Mouse (Mus musculus) right cerebral cortex, adult 18-20 months (tissue): ENCODE results near the gene Socs1.
"Not testable (repeated sequence)": the region's sequence is repeated elsewhere in the genome, so short reads cannot be mapped to it uniquely, and the experiment has no call there.

Experiments
- DNase-seq: peaks from one replicate; pipeline ENCODE4 v3.0.0; 2022; ENCODE audit warnings: mixed read lengths

The Socs1 gene

DNA sequence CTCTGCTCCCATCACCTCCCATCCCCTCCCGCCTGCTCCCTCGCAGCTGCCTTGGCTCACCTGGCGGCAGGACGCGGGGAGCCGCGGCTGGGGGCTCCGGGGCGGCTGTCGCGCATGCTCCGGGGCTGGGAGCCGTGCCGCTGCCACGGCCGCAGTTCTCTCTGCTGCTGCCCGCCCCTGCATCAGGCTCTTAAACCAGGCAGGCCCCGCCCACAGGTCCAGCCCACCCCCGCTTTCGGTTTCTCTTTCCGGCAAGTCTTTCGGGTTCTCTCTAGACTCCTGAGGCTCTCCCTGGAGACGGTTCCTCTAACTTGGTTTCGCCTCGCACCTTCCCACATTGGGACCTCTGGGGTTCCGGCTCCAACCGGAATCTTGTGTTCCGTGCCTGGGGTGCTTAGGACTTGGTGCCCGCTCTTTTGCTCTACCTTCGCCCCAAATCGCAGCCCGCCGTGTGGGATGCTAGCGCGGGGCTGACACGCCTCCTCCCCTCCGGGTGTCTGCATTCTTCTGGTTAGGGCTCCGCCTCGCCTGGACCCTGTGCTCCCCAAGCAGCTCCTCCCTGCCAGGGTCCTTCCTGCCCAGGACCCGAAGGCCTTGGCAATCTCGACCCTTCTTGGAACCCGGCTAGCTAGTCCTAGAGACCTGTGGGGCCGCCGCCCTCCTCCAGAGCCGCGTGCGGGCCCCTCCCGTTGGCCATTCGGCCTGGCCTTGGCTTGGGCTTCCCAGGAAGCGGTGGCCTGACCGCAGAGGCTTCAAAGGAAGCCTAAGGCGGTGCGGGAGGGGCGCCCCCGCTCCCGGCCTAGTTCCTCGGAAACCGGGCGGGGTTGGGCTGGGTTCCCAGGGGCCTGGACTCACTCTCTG is at the start of gene Socs1:
TSS of gene Socs1 (minus strand) at position 166 of the 861 bp plus-strand sequence.
- peak; percentile 79 for DNase-seq

DNA sequence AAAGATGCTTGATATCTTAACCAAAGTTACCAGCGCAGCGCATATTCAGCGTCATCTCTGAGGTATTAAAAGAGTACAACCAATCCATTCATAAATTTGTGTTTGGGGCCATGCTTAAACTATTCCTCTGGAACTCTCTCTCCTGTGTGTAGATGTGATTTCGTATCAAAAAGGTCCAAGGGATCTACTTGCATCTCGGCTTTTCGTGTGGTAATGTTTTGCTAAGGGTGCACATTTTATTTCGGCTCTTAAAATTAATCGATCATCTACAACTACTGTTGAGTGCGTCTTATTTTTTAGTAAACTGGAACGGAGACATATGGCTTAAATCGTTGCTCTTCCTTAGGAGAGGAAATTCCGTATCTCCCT is 49.2 kb upstream of the Socs1 start:
- DNase-seq, result no peak

DNA sequence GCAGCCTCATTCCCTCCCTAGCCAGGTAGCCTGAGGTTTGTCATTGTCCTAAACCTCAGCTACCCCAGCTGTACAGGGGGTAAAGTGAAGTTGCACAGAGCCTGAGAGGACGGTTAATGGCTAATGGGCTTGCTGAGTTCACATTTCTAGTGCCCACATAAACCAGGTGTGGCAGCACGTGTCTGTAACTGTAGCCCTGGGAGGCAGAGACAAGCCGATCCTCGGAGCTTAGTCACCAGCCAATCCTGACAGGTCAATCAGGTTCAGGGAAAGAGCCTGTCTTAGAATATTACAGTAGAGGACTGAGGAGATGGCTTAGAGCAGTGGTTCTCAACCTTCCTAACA is 43.1 kb upstream of the Socs1 start:
- no peak for DNase-seq

DNA sequence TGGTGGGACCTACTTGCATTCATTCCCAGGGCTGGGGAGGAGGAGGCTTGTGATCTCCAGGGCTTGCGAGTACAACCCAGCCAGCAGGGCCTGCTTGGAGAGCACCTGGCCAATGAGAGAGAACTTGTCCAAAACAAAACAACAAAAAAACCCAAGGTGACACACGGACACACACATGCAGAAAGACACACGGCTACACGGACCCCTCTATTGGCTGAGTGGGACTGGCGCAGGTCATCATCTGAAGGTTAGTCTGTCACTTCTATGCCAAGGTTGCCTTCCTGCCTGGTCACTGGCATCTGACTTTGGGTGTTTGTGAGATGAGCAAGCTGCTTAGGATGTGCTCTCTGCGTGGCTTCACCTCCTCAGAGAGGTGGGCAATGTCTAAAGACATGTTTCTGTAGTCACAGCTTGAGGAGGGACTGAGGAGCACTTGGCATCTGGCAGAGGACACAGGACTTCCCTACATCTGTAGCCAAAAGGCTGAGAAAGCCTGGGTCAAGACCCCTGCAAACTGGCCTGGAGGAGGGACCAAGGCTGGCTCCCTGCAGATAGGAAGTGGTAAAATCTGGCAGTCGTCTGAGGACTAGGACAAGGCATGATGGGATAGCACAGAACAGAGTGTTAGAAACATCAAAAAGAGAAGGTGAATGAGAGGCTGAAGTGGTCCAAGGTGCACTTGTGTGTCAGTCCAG is 42.6 kb upstream of the Socs1 start:
- no peak for DNase-seq

DNA sequence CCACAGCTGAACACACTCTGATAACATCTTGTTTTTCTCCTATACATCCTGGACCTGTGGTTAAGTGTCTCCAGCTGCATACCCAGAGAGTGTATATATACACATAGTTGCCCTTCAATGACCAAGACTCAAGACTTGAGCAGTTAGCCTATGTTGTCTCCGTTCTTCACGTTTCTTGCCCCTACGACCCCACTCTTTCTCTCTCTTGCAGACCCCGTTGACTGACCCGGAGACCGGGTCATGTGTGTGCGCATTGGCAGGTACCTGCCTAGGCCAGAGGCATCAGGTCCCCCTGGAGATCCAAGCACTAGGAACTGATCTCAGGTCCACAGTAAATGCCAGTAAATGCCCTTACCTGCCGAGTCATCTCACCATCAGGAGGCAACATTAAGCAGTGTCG is 41.9 kb upstream of the Socs1 start:
- DNase-seq, result no peak

DNA sequence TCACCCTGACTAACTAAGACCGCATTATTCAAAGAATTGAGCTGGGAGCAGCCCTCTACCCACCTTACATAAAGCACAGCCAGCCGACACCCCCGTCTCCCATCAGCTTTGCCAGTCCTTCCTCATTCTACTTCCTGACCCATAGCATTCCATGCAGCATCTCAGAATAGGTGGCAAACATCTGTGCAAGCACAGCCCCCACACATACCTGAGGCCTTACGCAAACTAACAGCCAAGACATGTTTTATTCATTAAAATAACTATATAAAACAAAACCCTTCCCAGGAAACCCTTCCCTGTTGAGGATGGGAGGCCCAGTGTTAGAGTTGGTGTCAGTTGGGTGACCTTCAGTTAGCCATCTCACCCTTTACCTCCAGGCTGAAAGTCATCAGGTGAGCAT is 40.5 kb upstream of the Socs1 start:
- DNase-seq, result no peak

DNA sequence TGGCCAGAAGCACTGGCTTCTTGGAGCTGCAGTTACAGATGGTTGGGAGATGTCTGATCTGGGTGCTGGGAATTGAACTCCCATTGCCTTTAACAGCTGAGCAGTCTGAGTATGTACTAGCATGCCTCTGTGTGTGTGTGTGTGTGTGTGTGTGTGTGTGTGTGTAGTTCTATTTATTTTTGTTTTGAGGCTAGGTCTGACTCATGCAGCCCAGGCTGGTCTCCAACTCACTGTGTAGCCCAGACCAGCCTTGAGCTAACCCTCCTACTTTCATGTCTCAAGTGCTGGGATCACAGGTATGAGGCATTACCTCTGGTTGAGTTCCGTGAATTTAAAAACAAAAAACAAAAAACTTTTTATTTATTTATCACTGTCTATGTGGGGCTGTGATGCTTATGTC is 39.2 kb upstream of the Socs1 start:
- DNase-seq, result no peak

DNA sequence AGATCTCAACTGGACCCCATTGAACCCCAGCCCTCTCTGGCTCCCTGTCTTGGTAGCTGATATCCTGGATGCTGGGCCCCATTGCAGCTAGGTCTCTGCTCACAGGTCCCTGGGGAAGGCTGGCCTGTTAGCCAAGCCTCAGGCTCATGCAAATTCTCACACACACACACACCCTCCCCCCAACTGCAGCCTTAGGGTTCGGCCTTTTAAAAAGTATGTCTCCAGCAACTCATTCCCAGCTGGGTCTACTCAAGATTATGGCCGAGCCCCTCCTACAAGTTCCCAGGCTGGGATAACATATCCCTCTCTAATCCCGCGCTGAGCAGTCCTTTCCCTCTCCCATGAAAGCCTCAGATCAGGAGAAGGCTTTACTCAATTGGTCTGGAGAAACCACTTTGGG is 36.1 kb upstream of the Socs1 start:
- no peak for DNase-seq

DNA sequence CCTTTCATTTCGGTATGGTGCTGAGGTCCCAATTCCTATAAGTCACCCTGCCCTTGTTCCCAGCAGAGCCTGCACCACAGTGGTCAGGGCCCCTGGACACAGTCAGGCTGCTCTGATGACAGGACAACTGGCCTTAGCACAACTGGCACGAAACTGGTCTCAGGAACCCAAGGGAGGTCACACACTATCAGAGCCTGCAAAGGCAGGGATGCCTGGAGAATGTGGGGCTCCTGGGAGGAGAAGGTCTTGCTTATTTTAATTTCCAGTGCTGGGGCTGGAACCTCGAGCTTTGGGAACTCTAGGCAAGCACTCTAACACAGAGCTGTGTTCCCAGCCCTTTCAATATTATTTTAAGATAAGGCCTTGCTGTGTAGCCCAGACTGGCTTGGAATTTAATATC is 34.6 kb upstream of the Socs1 start:
- no peak for DNase-seq

DNA sequence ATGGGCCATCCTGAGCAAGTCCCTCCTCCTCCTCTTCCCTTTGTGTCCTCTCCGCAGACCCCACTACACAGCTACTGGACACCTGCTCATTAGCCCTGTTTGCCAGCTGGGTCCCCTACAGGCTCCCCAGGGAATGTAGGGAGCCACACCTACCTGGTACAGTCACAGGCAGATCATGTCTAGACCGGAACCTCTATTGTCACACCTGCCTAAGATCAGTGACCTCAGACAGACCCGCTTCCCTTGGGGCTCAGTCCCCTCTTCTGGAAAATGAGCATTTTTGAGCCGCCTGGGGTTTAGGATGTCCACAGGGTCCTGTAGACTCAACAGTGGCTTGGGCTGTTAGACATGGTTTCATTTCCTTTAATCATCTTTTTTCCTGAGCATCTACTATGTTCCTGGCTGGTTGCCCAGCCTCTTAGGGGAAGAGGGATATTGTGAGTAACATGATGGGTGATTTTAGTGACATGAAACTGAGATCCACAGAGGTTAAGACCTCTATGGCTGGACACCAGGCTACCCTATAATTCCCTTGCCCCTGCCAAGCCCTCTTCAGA is 33.3 kb upstream of the Socs1 start:
- no peak for DNase-seq

DNA sequence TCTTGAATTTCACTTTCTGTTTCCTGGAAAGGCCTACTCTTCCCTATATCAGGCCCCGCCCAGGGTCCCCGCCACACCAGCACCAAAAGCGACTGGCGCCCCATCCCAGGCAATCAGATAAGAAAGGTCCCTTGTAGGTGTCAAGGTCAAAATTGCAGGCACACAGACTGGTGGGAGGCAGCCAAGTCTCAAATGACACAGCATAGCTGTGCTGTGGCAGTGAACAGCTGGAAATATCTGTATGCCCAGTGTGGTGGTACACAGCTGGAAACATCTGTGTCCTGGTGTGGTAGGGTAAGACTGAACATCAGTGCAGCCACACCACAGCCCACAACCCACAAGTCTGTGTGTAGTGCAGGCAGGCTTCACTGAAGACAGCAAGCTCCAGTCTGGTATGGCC is 29.5 kb upstream of the Socs1 start:
- DNase-seq, result no peak

DNA sequence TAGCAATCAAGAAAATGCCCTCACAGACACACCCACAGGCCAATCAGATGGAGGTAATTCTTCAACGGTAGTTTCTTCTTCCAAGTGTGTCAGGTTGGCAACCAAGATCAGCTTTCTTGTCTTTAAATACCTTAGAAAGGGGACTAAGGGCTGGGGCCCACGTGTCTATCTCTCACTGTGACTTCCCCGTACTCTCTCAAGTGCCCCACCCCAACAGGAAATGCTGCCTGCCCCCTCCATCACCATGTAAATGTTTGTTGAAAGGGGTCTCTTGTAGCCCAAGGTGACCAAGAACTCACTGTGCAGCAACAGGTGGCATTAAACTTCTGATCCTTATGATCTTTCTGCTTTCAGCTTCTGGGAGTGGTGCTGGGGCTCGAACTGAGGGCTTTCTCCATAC is 28.4 kb upstream of the Socs1 start:
- no peak for DNase-seq

DNA sequence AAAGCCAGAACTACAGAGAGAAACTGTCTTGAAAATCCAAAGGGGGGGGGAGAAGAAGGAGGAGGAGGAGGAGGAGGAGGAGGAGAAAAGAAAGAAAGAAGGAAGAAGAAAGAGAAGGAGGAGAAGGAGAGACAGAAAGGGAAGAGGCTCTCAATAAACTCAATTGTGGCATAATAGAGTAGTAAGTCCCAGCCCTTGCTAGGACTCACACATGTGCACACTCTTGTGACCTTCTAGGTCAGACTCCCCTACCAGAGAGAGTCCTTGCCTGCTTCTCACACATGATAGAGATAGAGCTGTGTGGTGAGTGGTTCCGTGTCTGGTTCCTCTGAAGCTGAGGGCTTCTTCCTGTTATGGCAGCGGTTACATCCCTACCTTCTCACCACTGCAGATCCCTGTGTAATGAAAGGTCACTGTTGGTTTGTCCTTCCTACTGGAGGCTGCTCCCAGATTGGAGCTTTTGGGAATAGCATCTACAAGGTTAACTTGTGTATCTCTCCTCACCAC is 27.6 kb upstream of the Socs1 start, which contains the start of gene Gm11172:
TSS of gene Gm11172 (plus strand) at position 51 of the 507 bp plus-strand sequence.
- no peak for DNase-seq

DNA sequence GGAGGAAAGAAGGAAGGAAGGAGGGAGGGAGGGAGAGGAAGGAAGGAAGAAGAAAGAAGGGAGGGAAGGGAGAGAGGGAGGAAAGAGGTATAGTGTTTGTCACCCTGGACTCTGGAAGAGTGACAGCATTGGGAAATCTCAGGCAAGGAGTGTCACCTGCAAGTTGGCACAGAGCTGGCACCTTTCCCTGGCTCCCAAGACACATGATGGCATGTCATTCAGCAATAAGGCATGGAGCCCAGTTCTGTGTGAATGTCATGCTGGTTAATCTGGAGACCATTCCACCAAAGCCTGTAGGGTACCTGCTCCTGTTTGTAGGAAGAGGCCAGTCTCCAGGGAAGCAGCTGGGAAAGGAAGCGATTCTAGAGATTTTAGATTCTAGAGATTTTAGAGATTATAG is 25.0 kb upstream of the Socs1 start:
- DNase-seq, result no peak

DNA sequence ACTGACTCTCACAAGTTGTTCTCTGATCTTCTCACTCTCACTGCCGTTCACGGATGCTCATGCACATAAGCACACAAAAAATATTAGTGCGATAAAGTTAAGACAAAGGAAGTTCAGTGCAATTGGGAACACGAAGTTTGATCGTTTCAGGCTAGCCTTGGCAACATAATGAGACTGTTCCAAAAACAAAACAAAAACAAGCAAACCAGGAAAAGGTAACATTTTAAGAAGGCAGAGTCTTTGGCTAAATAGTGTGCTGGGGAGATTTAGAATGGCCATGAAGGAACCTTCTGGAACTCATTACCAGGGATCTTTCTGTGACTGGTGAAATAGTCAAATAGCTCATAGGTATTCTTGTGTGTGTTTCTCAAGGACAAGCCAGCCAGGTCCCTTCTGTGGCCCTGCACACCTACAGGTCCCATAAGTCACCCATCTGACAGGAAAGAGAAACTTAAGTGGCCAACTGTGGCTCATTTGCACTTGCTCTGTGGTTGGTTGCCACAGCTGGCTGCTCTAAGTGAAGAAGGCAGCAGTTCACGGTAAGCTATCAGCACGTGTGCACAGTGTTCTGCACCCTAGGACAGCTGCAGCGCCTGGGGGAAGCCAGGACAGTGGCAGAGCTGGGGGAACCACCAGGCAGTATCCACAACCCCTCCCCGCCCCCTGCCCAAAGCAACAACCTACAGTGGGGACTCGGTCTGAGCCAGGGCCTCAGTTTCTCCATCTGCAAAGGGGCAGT is 20.6 kb upstream of the Socs1 start, which contains the start of gene Prm1:
TSS of gene Prm1 (minus strand) at position 51 of the 739 bp plus-strand sequence.
- DNase-seq, result no peak

DNA sequence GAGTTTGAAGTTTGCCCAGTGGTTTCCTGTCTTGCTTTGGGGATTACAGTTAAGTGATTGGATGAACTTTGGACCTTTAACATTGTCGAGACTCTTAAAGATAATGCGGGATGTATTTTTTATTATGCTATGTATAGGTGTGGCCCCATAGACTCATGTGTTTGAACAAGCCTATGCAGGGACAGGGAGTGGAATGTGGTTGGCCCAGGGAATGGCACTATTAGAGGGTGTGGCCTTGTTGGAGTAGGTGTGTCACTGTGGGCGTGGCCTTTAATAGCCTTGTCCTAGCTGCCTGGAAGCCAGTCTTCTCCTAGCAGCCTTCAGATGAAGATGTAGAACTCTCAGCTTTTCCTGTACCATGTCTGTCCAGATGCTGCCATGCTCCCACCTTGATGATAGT is 17.1 kb upstream of the Socs1 start:
- not testable (repeated sequence) for DNase-seq

DNA sequence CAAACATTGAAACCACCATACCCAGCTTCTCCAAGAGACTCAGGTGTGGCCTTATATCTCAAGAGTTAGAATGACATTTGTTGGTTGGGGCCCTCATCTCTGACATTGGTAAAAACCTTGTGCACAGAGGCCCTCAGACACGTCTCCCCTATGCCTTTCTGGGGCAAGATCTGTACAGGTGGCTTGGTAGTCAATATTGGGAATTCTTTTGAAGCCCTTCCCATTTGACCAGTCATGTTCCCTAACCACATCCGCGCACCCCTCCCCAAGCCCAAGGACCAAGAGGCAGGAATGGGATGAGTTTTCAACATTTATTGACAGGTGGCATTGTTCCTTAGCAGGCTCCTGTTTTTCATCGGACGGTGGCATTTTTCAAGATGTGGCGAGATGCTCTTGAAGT is 10.7 kb upstream of the Socs1 start, which contains the start of gene Prm2:
TSS of gene Prm2 (minus strand) at position 101 of the 400 bp plus-strand sequence.
- DNase-seq, result no peak

DNA sequence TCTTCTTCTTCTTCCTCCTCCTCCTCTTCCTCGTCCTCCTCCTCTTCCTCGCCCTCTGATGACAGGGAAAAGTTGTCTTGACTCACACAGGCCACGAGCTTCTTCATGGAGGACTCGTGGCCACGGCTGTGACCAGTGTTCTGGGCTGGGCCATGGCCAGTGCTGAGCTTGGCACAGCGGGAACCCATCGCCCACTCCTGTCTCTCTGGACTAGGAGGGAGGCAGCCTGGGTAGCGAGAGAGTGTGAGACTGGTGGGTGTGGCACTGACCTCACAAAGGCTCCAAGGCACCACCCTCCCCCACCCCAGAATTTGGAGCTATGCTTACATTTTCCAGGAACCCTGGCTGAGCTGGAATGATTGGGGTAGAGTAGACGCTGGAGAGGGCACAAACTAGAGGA is 5.4 kb upstream of the Socs1 start, which contains the start of gene Prm3:
TSS of gene Prm3 (minus strand) at position 213 of the 400 bp plus-strand sequence.
- DNase-seq, result no peak

DNA sequence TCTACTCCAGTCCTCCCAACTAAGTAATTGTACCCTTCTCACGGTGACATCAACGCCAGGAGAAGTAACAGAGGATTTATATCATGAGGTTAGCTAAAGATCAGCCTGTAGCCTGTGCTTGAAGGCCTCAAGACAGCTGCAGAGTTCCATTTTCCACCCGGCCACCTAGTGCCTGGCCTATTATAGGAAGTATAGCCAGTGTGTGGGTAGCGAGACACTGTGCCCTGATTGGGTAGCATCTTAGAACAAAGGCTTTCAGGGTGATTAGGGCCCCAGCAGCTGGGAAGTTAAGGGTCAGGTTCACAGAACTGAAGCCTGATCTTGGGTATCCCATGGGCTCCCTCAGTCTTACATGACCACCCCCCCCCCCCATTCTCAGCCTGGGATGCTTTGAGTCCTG is 3.5 kb upstream of the Socs1 start:
- DNase-seq, result no peak

DNA sequence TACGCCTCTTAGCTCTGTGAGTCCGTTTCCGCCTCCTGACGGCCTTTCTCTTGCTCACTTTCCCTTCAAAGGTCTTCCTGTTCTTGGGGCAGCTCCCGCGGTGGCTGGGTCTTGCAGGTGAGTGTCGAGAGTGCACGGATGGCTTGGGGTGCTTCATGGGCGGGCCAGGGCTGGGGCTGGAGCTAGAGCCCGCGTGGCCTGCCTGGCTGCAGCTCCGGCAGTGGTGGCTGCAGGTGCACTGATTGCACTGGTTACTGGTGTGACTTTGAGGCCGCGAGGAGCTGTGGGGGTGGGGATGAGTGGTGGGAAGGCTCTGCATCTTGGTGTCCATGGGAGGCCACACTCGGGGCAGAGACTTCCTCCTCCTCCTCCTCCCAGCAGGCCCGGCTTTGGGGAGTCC is 2.9 kb upstream of the Socs1 start, which contains the start of gene Tnp2:
TSS of gene Tnp2 (minus strand) at position 390 of the 400 bp plus-strand sequence.
- no peak for DNase-seq

DNA sequence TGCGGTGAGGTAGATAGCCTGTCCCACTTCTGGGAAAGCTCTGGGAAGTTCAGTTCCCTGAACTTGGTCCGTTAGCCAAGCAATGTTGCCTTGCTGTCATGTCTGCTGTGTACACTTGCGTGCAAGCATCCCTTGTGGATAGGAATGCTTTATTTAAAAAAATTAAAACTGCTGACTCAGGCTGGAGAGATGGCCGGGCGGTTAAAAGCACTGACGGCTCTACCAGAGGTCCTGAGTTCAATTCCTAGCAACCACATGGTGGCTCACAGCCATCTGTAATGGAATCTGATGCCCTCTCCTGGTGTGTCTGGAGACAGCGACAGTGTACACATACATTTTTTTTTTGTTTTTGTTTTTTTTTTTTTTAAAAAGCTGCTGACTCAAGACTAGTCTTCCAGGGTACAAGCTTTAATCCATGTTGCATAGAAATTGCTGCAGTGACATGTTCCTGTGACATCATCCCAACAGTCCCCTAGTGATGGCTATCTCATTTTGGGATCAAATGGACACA is 2.3 kb upstream of the Socs1 start:
- DNase-seq, result no peak

DNA sequence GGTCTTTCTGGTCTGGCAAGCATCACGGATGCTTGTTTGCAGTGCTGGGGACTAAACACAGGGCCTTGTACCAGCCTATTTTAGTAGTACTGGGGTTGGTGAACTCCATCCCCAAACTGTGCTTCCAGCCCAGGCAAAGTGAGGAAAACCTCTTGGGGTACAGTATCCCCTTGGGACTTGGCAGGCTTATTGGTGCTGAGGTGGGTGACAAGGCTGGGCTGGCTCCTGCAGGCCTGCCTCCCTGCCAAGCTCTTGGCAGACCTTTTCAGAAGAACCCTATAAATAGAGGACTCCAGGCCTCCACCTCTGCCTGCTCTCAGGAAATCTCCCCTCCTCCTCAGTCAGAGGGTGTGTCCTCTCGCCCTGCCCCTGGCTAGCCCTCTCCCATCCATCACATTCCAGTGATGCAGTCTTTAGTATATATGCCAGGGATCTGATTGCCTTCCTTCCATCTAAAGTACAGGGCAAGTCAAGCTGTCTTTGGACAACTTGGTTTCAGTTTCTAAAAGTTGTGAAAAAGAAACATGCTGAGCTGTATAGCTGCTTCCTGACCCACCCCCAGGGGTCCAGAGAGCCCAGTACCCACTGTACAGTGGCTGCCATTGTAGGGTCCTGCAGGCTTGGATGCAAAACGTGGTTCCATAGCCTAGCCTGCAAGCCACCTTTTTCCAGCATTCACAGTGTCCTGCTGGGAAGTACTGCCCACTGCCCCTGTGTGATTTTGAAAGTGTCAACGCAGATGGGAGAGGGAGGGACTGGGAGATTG is 1.6 kb upstream of the Socs1 start:
- DNase-seq, result no peak
